Mouse (Mus musculus): ENCODE measurements around the gene Lrrc46. TPM values are rescaled to one million over a fixed set of nuclear protein-coding genes. Genes with fewer than 3 reads are reported as not detected.

Lrrc46 gene
- total RNA-seq, 2 experiments from 2014 or later: 1.1 to 1.2 TPM

- TF ChIP-seq CTCF (conservative IDR thresholded peaks at IDR 0.05): no peak
- no peak overlapping the region for H3K27ac ChIP-seq
- DNase-seq (ENCODE audit: low spot score in 2 of 2): no peak
- no peak overlapping the region for H3K4me3 ChIP-seq
These were observed 46.2 kb downstream of the Lrrc46 start for GRCm38 (mm10) chr11:96995031-96995430.

- no peak overlapping the region for H3K27ac ChIP-seq
- no peak for TF ChIP-seq CTCF (conservative IDR thresholded peaks at IDR 0.05)
- peak in 1 of 2 experiments; percentile 7 for DNase-seq (ENCODE audit: low spot score in 2 of 2)
- H3K4me3 ChIP-seq: no peak overlapping the region
These were observed 48.4 kb downstream of the Lrrc46 start for GRCm38 (mm10) chr11:96992722-96993311.

GRCm38 (mm10) chr11:96991501-96991900, 49.7 kb downstream of the Lrrc46 start:
- no peak for TF ChIP-seq CTCF (conservative IDR thresholded peaks at IDR 0.05)
- DNase-seq (ENCODE audit: low spot score in 2 of 2): no peak
- Histone ChIP-seq H3K4me3 (no peak overlapping the region), H3K27ac (no peak overlapping the region)

- peak in 1 of 2 experiments; percentile 13 for DNase-seq (ENCODE audit: low spot score in 2 of 2)
- peak overlapping the region; percentile 30; the same call in 1 of the 2 replicates for H3K4me3 ChIP-seq
- H3K27ac ChIP-seq: no peak overlapping the region
- no peak for TF ChIP-seq CTCF (conservative IDR thresholded peaks at IDR 0.05)
These were observed 53.1 kb downstream of the Lrrc46 start for GRCm38 (mm10) chr11:96987873-96988655.

- H3K4me3 ChIP-seq: no peak overlapping the region
- no peak for TF ChIP-seq CTCF (conservative IDR thresholded peaks at IDR 0.05)
- DNase-seq (ENCODE audit: low spot score in 2 of 2): no peak
- no peak overlapping the region for H3K27ac ChIP-seq
These were observed 54.7 kb downstream of the Lrrc46 start for GRCm38 (mm10) chr11:96986463-96986862.

GRCm38 (mm10) chr11:96984903-96985302, 56.3 kb downstream of the Lrrc46 start:
- Histone ChIP-seq H3K4me3 (no peak overlapping the region), H3K27ac (no peak overlapping the region)
- no peak for TF ChIP-seq CTCF (conservative IDR thresholded peaks at IDR 0.05)
- DNase-seq (ENCODE audit: low spot score in 2 of 2): no peak

Small RNAs within 50 kb of the gene (microRNA-seq; reads per million reads assigned to microRNA genes)
- 0 to 1.8 reads per million in 2 experiments for gene Mir8103

Other genes with a start within 250 kb of the Lrrc46 start
- 100 to 1,000 TPM; 221 to 229 TPM for gene Nfe2l1, start 211.4 kb downstream of the Lrrc46 start, total RNA-seq (2021)
- 1 to 10 TPM; 5.9 to 7.0 TPM for gene Copz2, start 191.5 kb downstream of the Lrrc46 start, total RNA-seq (2021)
- 10 to 100 TPM; 34.5 to 41.6 TPM for gene Cdk5rap3, start 124.9 kb downstream of the Lrrc46 start, total RNA-seq (2021)
- gene Prr15l, start 113.3 kb downstream of the Lrrc46 start, total RNA-seq (2021): not detected
- gene Pnpo, start 97.4 kb downstream of the Lrrc46 start, total RNA-seq (2021): 10 to 100 TPM; 36.7 to 36.8 TPM
- 10 to 100 TPM; 15.9 to 17.2 TPM for gene Sp2, start 58.4 kb downstream of the Lrrc46 start, total RNA-seq (2021)
- 1 to 10 TPM in 1 of 2 experiments, under 1 TPM in 1; 0.79 to 1.2 TPM for gene Sp6, start 28.0 kb downstream of the Lrrc46 start, total RNA-seq (2021)
- 1 to 10 TPM; 4.9 to 5.5 TPM for gene Scrn2, start 11.5 kb downstream of the Lrrc46 start, total RNA-seq (2021)
- 10 to 100 TPM; 74.0 to 81.6 TPM for gene Mrpl10, start 153 bp upstream of the Lrrc46 start, total RNA-seq (2021)
- 10 to 100 TPM; 15.7 to 19.0 TPM for gene Osbpl7, start 9.2 kb upstream of the Lrrc46 start, total RNA-seq (2021)
- under 1 TPM; 0.17 to 0.23 TPM for gene Tbx21, start 73.9 kb upstream of the Lrrc46 start, total RNA-seq (2021)
- 10 to 100 TPM; 91.8 to 96.9 TPM for gene Tbkbp1, start 110.1 kb upstream of the Lrrc46 start, total RNA-seq (2021)
- 100 to 1,000 TPM; 128 to 133 TPM for gene Kpnb1, start 146.5 kb upstream of the Lrrc46 start, total RNA-seq (2021)
- gene Npepps, start 239.2 kb upstream of the Lrrc46 start, total RNA-seq (2021): 100 to 1,000 TPM; 142 to 151 TPM